Mouse (Mus musculus): ENCODE data around the gene 2310034C09Rik.
"Not testable (repeated sequence)": the region's sequence is repeated elsewhere in the genome, so short reads cannot be mapped to it uniquely, and the experiment has no call there.

2310034C09Rik gene

GRCm38 (mm10) chr16:88758547-88758946 is at the start of gene 2310034C09Rik:
Gene 2310034C09Rik, plus strand, starts transcription at chr16:88758847.
- not testable (repeated sequence) for TF ChIP-seq GATA4 (IDR thresholded peaks at IDR 0.05; ENCODE audit: insufficient replicate concordance, low read length)

GRCm38 (mm10) chr16:88710757-88711156 is 47.9 kb upstream of the 2310034C09Rik start:
- TF ChIP-seq GATA4 (IDR thresholded peaks at IDR 0.05; ENCODE audit: insufficient replicate concordance, low read length): no peak

DNA sequence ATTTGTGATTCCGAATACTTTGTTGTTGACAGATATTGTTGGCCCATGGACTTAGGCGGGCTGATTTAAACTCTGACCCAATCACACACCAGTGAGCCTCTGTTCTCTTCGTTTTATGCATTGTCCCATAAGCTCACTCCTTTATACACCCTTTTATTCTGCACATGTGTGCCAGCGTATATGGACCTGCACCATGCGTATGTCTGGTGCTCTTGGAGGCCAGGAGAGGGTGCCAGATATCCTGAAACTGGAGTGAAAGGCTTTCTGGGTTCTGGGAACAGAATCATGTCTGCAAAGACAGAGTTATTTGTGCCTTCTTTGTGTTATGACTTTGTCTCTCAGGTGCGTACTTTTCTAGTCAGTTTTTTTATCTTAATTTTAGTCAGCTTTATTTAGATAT is 47.4 kb upstream of the 2310034C09Rik start:
- TF ChIP-seq GATA4 (IDR thresholded peaks at IDR 0.05; ENCODE audit: insufficient replicate concordance, low read length): no peak

DNA sequence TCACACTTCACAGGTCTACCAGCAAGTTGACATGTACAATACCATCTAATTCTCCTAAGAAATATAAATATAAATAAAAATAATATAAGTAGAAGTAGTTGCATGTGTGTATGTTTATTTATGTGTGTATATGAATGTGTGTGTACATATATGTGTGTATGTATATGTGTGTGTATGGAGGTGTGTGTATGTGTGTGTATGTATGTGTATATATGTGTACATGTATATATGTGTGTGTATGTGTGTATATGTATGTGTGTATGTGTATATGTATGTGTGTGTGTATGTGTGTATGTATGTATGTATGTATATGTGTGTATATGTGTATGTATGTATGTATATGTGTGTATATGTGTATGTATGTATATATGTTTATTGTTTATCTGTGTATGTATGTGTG is 42.1 kb upstream of the 2310034C09Rik start:
- TF ChIP-seq GATA4 (IDR thresholded peaks at IDR 0.05; ENCODE audit: insufficient replicate concordance, low read length): no peak

GRCm38 (mm10) chr16:88720031-88720430 is 38.6 kb upstream of the 2310034C09Rik start:
- TF ChIP-seq GATA4 (IDR thresholded peaks at IDR 0.05; ENCODE audit: insufficient replicate concordance, low read length): no peak

DNA sequence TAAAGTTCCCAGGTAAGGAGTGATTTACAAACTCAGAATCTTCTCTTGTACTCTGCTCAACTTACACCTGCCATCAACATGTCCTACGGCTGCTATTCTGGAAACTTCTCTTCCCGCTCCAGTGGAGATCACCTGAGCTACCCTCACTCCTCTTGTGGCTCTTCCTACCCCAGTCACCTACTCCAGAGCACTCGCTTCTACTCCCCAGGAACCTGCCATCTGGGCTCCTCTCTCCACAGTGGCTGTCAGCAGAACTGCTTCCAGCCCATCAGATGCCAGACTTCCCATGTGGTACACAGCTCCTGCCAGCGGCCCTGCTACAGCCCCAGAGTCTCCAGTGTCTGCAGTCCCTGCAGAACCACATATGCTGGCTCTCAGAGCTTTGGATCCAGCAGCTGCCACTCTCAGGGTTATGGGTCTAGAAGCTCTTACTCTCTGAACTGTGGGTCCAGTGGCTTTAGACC is 29.8 kb upstream of the 2310034C09Rik start, which contains the start of gene Krtap13-1:
TSS of gene Krtap13-1 (plus strand) at position 51 of the 464 bp plus-strand sequence.
- no peak for TF ChIP-seq GATA4 (IDR thresholded peaks at IDR 0.05; ENCODE audit: insufficient replicate concordance, low read length)

GRCm38 (mm10) chr16:88735391-88735790 is 23.3 kb upstream of the 2310034C09Rik start:
- no peak for TF ChIP-seq GATA4 (IDR thresholded peaks at IDR 0.05; ENCODE audit: insufficient replicate concordance, low read length)

DNA sequence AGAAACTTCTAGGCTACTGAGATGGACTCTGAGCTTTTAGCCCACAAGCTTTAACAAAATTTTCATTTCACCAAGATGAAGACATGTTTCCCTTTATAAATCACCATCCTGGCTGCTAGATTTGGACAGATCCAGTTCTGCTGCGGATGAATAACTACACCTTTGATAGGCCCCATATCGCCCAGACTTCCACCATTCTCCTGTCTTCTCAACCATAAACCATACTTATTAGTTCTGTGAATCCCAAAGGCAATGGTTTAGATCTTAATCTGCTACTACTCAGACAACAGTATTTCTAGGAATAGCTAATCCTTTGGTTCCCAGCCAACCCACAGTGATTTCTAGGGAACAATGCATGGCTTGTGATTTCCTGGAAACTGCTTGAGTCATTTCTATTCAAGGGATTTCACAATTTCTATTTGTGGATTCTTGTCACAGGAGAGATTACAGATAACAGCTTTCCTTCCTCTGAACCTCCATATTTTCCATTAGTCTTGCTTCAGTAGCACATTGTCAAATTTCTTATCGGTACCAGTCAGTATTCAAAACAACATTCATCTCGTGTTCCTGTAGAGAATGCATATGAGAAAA is 13.8 kb upstream of the 2310034C09Rik start:
- TF ChIP-seq GATA4 (IDR thresholded peaks at IDR 0.05; ENCODE audit: insufficient replicate concordance, low read length): peak; percentile 89

DNA sequence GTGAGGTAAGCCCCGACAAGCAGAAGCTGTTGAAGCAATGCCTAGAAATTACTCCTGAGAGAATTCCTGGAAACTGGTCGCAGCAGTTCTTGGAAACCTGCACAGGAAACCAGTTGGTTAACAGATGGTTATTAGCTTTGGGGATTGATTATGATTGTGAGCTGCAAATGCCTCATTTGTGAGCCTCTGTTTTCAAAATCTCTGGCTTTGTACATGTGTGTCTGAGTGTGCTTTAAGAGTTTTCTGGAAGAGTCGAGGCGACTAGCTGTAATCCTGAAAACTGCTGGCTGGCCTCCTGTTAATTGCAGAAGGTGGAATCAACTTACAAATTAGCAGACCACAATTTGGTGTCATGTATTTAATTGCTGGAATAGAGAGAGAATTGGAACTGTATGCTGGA is 10.7 kb upstream of the 2310034C09Rik start:
- no peak for TF ChIP-seq GATA4 (IDR thresholded peaks at IDR 0.05; ENCODE audit: insufficient replicate concordance, low read length)

GRCm38 (mm10) chr16:88751535-88751934 is 7.1 kb upstream of the 2310034C09Rik start, which contains the start of gene Krtap13:
Gene Krtap13, minus strand, starts transcription at chr16:88751635.
- TF ChIP-seq GATA4 (IDR thresholded peaks at IDR 0.05; ENCODE audit: insufficient replicate concordance, low read length): not testable (repeated sequence)

- no peak for TF ChIP-seq GATA4 (IDR thresholded peaks at IDR 0.05; ENCODE audit: insufficient replicate concordance, low read length)
Measured at GRCm38 (mm10) chr16:88774106-88774505, 15.5 kb downstream of the 2310034C09Rik start, which contains the start of gene 2310057N15Rik. Gene 2310057N15Rik, minus strand, starts transcription at chr16:88774206.

DNA sequence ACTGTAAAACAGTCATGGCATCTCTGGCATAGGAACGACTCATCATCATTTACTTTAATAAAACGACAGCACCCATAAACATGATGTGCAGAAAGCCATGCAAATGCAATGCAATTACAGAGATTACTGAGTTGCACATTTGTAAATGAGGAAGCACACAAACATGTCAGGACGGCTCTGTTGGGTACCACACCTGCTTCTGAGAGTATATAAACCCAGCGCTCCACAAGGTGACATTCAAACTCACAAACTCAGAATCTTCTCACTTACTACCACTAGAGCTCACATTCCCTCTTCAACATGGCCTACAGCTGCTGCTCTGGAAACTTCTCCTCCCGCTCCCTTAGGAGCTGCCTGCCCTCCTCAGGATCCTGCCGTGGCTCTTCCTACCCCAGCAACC is 18.9 kb downstream of the 2310034C09Rik start, which contains the start of gene Gm5965:
TSS of gene Gm5965 (plus strand) at position 301 of the 400 bp plus-strand sequence.
- no peak for TF ChIP-seq GATA4 (IDR thresholded peaks at IDR 0.05; ENCODE audit: insufficient replicate concordance, low read length)

- TF ChIP-seq GATA4 (IDR thresholded peaks at IDR 0.05; ENCODE audit: insufficient replicate concordance, low read length): no peak
Measured at GRCm38 (mm10) chr16:88786786-88787185, 28.1 kb downstream of the 2310034C09Rik start.
